Mouse (Mus musculus) MEL (cell line): ENCODE measurements around the gene Ing1. TPM values are rescaled to one million over a fixed set of nuclear protein-coding genes. Genes with fewer than 3 reads are reported as not detected.

ENCODE experiments used
- polyA plus RNA-seq, 2 experiments: library from polyadenylated mRNA; stranded (reverse) in 1 of 2; unstranded in 1 of 2; fragments of >175 nt in 1 of 2; fragments of >200 nt in 1 of 2; gene quantifications; 2 replicates each; pipeline versions ENCODE4 v1.2.1 to v1.2.4; 2012; ENCODE audit warnings: low replicate concordance in 2 of 2, low read depth in 1 of 2; ENCODE audit not compliant: insufficient read length in 2 of 2, insufficient read depth in 1 of 2, missing spikeins in 1 of 2
- total RNA-seq: library from RNA; depleted of rRNA; stranded (reverse); fragments of 300-350 nt; gene quantifications from 2 replicates; pipeline ENCODE4 v1.2.3, GENCODE M21; 2012; rRNA removed

Gene Ing1
- total and polyA plus RNA-seq, 3 experiments = 35.9 to 91.0 TPM; not detected in 1

Other genes starting within 250 kb of the Ing1 start
- 0.03 and 0.04 TPM in 2 replicates for gene Col4a2, start 242.8 kb upstream of the Ing1 start, total RNA-seq
- gene Col4a2, start 242.8 kb upstream of the Ing1 start, polyA plus RNA-seq = under 1 TPM in 1 of 2 experiments, not detected in 1; 0.81 TPM
- not detected in 2 replicates for gene Col4a1, start 242.7 kb upstream of the Ing1 start, total RNA-seq
- gene Col4a1, start 242.7 kb upstream of the Ing1 start, polyA plus RNA-seq = under 1 TPM in 1 of 2 experiments, not detected in 1; 0.31 TPM
- gene Rab20, start 76.9 kb upstream of the Ing1 start, total RNA-seq = 8.4 and 10.4 TPM in 2 replicates
- gene Rab20, start 76.9 kb upstream of the Ing1 start, polyA plus RNA-seq = 1 to 10 TPM in 1 of 2 experiments, not detected in 1; 9.5 TPM
- 54.8 and 60.9 TPM in 2 replicates for gene Naxd, start 58.1 kb upstream of the Ing1 start, total RNA-seq
- 10 to 100 TPM in 1 of 2 experiments, not detected in 1; 72.3 TPM for gene Naxd, start 58.1 kb upstream of the Ing1 start, polyA plus RNA-seq
- gene Cars2, start 4.8 kb upstream of the Ing1 start, total RNA-seq = 60.1 and 62.8 TPM in 2 replicates
- 10 to 100 TPM in 1 of 2 experiments, not detected in 1; 63.8 TPM for gene Cars2, start 4.8 kb upstream of the Ing1 start, polyA plus RNA-seq
- gene Ankrd10, start 80.2 kb downstream of the Ing1 start, total RNA-seq = 68.5 and 74.8 TPM in 2 replicates
- gene Ankrd10, start 80.2 kb downstream of the Ing1 start, polyA plus RNA-seq = 10 to 100 TPM in 1 of 2 experiments, not detected in 1; 70.4 TPM
- not detected in 2 replicates for gene 1700016D06Rik, start 145.5 kb downstream of the Ing1 start, total RNA-seq
- gene 1700016D06Rik, start 145.5 kb downstream of the Ing1 start, polyA plus RNA-seq = not detected
- gene Arhgef7, start 172.2 kb downstream of the Ing1 start, total RNA-seq = 18.7 and 21.0 TPM in 2 replicates
- gene Arhgef7, start 172.2 kb downstream of the Ing1 start, polyA plus RNA-seq = 10 to 100 TPM in 1 of 2 experiments, not detected in 1; 36.8 TPM